Mouse (Mus musculus) fat pad, adult 2 months (tissue): ENCODE measurements around the gene Taco1.
"Not testable (repeated sequence)": the region's sequence is repeated elsewhere in the genome, so short reads cannot be mapped to it uniquely, and the experiment has no call there.

ENCODE experiments used
- DNase-seq: peaks from one replicate; pipeline ENCODE4 v3.0.0-alpha.2; 2011; ENCODE audit warnings: low read depth, low spot score; ENCODE audit errors: extremely low read depth

The Taco1 gene

GRCm38 (mm10) chr11:106065923-106066571 lies at the start of gene Taco1:
Gene Taco1 (plus strand): TSS chr11:106066061.
- DNase-seq = peak; percentile 63

DNA sequence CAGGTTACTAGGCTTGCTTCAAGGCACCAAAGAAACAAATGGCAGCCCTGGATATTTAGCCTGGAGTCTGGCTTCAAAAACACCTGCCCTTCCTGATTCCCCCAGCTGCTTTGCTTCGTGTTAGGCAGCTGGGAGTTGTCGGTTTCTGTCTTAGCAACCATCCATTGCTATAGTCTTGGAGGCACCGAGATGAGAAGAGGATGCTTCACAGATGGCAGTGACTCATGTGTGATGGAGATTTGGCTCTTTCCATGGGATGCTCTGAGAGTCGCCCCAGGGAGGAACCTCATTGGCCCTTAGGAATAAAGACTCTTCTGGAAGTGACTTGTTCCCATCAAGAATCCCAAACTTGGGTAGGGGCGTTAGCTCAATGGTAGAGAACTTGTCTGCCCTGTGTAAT lies 49.4 kb upstream of the Taco1 start:
- DNase-seq = no peak

DNA sequence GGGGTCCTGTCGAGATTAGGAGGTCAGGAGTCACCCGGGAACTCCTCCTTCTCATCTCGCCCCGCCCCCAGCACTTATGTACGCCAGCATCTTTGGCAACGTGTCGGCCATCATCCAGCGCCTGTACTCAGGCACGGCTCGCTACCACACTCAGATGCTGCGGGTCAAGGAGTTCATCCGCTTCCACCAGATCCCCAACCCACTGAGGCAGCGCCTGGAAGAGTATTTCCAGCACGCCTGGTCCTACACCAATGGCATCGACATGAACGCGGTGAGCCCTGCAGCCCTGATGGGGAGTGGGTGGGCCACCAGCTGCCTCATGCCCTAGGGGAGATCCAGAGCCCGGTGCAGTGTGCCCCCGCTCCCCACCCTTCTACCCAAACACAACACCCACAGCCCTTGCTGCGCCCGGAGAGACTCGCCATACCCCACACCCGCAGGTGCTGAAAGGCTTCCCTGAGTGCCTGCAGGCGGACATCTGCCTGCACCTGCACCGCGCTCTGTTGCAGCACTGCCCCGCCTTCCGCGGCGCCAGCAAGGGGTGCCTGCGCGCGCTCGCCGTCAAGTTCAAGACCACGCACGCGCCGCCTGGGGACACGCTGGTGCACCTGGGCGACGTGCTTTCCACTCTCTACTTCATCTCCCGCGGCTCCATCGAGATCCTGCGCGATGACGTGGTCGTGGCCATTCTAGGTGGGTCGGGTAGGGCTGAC lies 45.7 kb upstream of the Taco1 start:
- DNase-seq = no peak

GRCm38 (mm10) chr11:106025774-106026173 lies 40.1 kb upstream of the Taco1 start:
- DNase-seq = no peak

DNA sequence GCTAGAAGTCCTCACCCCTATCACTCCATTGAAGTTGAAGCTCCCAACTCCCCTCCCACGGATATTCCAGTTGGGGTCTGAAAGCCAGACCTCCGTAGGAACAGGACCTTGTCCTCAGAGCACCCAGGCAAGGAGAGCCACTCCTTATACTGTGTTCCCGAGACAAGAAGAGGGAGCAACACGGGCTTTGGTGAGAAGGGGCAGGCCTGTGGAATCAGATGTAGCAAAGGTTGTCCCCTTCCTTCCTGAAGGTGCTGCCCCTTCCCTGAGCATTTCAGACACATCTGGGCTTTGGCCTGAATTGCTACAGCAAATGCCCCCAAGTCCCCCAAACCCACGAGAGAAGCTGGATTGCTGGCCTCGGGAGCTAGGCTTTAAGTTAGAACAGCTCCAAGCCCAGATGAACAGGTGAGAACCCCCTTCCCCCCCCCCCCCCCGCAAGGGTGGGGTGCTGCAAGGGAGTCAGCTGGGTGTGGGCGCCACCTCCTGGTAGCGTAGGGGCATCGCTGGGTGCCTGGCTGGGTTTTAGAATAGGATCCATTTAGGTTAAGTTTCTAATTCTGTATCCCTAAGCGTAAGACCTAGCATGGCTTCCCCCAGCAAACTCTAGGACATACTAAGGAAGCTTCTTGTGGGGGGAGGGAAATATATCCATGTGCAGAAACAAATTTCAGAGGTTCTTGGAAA lies 39.3 kb upstream of the Taco1 start:
- DNase-seq = no peak

DNA sequence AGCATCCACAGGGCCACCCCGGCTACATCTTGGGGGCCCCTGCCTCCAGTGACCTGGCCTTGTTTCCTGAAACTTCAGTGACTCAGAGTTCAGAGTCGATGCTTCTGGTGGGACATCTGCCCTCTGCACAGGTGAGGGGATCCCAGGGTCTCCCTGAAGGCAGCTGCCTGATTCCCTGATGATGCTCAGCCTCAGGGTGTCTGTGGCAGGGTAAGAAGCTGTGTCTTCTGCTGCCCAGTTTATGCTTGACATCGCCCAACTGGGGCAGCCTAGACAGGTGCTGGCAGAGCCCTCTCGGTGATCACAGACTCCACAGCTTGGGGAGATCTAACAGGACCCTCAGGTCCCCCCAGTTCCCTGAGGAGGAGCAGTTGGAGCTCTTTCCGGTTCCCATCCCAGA lies 38.3 kb upstream of the Taco1 start:
- DNase-seq = no peak

DNA sequence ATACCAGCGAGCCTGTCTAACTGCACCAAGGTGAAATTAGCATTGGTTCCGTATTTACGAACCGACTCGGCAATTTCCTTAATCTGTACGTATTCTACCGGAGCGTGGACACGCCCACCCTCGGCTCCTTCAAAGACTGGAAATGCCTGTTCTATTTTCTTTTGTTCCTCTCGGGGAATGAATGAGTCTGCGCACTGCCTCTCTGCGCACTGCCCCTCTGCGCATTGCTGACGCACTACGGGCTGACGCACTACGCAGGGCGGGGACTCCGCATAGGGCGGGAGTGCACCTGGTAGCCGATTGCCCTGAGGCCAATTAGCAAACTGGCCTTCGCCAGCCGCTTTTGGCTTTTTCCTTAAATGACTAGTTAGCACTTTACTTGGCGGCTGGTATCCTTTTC lies 33.8 kb upstream of the Taco1 start:
- not testable (repeated sequence) for DNase-seq

GRCm38 (mm10) chr11:106033491-106033919 lies 32.4 kb upstream of the Taco1 start:
- DNase-seq = no peak

DNA sequence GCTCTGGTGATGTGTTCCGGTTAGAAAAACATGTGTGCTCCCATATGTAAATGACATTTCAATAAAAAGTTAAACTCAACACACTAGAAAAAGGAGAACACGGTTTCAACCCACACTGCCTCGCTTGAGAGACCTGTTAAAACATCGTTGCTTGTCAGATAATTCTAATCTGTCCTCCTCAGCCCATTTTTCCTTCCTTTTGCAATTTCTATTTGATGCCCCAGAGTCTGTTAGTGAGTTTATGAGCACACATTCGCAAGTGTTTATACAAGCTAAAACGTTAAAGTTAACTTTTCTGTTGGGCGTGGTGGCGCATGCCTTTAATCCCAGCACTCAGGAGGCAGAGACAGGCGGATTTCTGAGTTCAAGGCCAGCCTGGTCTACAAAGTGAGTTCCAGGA lies 30.9 kb upstream of the Taco1 start:
- no peak for DNase-seq

DNA sequence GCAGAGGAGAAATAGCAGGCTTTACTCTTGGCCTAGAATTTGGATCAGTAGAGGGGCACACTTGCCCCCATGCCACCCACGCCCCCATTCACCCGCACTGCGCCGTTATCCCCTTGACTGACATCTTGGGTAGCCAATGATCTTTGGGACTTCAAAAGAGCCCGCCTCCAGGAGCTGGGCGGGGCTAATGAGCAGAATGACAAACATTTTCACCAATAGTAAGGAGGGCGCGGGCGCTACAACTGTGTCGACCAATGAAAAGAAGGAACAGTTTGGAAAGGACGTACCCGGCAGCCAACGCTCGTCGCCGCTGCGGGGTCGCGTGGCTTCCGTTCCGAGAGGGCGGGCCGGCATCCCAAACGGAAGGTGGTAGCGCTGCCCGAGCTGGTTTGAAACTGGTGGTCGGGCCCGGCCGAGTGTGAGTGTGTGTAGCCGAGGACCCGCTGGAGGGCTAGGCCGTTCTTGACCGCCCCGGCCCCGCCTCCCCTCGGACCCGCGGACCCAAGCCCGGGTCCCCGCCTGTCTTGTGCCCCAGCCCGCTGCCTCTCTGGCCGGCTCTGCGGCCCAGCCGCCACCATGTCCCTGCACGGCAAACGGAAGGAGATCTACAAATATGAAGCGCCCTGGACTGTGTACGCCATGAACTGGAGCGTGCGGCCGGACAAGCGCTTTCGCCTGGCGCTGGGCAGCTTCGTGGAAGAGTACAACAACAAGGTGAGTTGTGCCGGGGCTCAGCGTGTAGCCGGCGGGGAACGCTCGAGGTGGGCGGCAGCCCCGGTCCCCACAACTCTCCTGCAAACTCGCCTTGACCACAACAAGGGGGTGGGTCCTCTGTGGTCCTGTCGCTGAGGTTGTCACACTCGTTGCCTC lies 29.1 kb upstream of the Taco1 start, which contains the start of gene Dcaf7:
Gene Dcaf7 (plus strand): TSS at position 325 of the 870 bp plus-strand sequence.
- DNase-seq = peak; percentile 80

DNA sequence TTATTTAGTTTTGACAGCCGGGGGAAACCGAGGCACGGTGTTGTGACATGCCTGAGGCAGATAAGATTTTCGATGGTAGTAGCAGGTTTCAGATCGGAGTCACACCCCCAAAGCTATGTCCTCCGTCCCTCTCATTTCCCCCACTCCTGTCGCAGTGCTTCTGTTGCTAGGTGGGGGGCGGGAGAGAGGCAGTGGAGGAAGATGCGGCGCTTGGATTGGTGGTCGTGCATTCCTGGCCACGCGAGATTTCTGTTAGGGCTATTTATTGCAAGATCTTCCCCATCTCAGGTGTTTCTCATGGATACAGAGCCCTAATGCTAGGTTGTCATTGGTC lies 28.5 kb upstream of the Taco1 start:
- DNase-seq = no peak

DNA sequence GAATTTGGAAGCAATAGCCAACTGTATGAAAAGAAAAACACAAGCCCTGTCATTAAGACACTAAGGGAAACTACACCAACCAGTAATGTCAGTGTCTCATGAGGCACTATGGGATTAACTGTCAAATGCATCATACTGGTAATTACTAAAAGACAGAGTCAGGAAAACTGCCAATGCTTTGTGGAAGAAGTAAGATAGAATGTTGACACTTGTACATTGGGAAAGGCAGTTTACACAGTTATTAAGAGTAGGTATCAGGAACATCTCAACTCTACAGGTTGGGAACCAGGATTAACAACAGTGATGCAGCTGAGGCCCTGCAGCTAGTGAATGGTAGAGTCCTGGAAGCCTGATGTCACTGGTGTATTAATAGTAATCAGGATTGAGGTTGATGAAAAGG lies 21.5 kb upstream of the Taco1 start:
- peak; percentile 66 for DNase-seq

- DNase-seq = no peak
Measured at GRCm38 (mm10) chr11:106045256-106045655, 20.6 kb upstream of the Taco1 start.

DNA sequence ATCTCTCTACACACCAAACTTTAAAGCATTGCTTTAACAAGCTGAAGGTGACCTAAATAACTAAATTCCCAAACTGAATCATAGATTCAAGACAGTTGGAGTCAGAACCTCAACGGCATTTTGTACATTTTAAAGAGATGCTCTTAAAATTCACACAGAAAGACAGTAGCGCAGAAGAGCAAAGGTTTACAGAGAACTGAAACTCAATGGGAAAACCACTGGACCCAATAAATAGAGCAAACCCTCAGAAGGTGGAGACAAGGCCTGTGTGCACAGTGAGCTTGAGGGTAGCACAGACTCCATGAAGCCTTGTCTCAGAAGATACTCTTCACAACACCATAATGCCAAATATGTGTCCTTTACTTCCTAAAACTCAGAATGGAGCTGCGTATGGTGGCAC lies 20.1 kb upstream of the Taco1 start:
- no peak for DNase-seq

- DNase-seq = no peak
Measured at GRCm38 (mm10) chr11:106046584-106046983, 19.3 kb upstream of the Taco1 start.

DNA sequence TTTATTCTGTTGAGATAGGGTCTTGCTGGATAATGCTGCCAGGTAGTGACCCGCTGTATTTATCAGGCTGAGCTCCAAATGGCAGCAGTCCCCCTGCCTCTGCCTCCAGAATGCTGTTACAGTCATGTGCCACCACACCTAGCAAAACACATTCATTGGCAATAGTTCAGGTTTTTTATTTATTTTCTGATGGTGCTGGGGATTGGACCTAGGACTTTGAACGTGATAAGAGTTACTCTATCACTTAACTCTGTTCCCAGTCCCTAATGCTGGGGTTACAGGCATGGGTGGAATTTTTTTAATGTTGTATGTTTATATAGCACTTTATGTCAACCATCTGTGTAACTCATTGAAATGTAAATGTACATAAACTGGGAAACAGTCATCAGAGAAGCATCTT lies 11.9 kb upstream of the Taco1 start:
- DNase-seq = no peak

GRCm38 (mm10) chr11:106054600-106054999 lies 11.3 kb upstream of the Taco1 start:
- DNase-seq = no peak

GRCm38 (mm10) chr11:106055341-106055740 lies 10.5 kb upstream of the Taco1 start:
- no peak for DNase-seq

DNA sequence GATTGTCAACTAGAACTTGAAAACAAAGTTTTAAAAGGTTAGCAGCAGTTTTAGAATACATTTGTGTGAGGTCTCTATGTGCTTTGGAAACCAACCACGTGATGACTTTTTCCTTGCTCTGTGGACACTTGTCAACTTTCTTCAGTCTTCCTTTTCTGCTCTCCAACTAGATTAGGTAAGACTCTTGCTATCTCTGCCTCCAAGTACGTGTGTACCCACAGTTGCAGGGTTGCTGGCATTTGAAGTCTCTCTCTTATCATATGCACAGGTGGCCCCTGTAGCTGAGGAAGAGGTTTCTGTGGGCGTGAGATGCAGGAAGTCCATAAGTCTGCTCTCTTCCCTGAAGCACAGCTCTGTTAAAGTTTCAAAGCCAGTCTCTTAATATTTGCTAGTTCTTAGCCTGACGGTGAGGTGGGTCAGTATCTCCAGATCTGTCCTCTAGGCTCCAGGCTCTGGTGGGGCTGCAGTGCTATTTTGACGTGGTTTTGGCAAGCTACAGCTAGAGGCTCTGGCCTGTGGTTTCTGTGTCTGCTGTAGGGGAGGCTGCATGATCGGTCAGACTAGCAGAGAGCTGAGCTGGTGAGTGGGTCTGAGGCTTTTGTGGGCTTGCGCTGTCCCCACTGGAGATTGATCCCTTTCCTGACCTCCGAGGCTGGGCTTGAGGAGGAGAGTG lies 8.9 kb upstream of the Taco1 start:
- no peak for DNase-seq

DNA sequence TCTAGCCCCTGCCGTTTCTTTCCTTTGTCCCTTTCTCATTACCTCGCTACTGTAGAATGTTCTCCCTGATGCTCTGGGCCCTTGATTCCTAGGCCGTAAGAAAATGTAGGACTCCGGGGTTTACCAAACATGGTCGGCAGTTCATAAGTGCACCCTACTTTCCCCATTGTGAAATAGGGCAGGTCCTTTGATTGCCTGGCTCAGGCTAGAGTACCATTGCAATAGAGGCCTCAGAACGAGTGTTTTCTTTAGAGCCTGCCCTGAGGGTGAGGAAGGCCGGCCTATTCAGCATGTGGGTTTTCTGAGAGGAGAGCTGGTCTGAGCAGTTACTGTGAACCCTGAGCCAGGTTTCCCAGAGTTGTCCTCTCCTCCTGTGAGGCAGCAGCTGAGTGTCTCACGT lies 7.8 kb upstream of the Taco1 start:
- DNase-seq = peak; percentile 39

DNA sequence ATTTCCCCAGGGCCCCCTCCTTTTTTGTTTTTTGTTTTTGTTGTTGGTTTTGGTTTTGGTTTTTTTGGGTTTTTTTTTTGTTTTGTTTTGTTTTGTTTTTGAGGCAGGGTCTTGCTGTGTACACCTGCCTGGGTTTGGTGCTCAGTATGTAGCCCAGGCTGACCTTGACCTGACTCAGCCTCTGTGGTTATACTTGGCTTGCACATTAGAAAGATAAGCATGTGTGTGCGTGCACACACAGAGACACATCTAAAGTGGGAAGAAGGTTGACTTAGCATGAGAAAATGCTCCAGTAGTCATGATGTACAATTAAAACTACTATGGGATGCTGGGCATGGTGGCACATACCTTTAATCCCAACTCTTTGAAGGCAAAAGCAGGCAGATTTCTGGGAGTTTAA lies 5.3 kb upstream of the Taco1 start:
- DNase-seq = no peak
